Mouse (Mus musculus) leukemia stem cell, adult 10-12 weeks (primary cell): ENCODE results near the gene Mrpl38. TPM values are rescaled to one million over a fixed set of nuclear protein-coding genes. Genes with fewer than 3 reads are reported as not detected.

Experiments
- polyA plus RNA-seq: library from polyadenylated mRNA; stranded (reverse); fragments of >175 nt; gene quantifications from 2 replicates; pipeline ENCODE4 v1.2.3, GENCODE M21; 2012; ENCODE audit warnings: low replicate concordance

The Mrpl38 gene
- polyA plus RNA-seq, result 94.4 and 126 TPM in 2 replicates

GRCm38 (mm10) chr11:116138468-116139138 lies at the start of gene Mrpl38:
Gene Mrpl38 (minus strand): TSS chr11:116138868.

GRCm38 (mm10) chr11:116167884-116168439 lies 29.3 kb upstream of the Mrpl38 start, which contains the start of gene Fbf1:
Gene Fbf1 (minus strand): TSS chr11:116168166.

GRCm38 (mm10) chr11:116130488-116131205 lies 8.0 kb downstream of the Mrpl38 start, which contains the start of gene Trim65:
Gene Trim65 (minus strand): TSS chr11:116131128.

GRCm38 (mm10) chr11:116127156-116127980 lies 11.3 kb downstream of the Mrpl38 start, which contains the start of gene Trim47:
Gene Trim47 (minus strand): TSS chr11:116127210.

GRCm38 (mm10) chr11:116086258-116087193 lies 52.1 kb downstream of the Mrpl38 start, which contains the start of gene Wbp2:
Gene Wbp2 (minus strand): TSS chr11:116086995.

Other genes starting within 250 kb of the Mrpl38 start
- 7.9 and 16.4 TPM in 2 replicates for gene Smim5, start 238.9 kb downstream of the Mrpl38 start, polyA plus RNA-seq
- gene Smim6, start 226.9 kb downstream of the Mrpl38 start, polyA plus RNA-seq, result 0.56 and 1.1 TPM in 2 replicates
- 9.0 and 29.2 TPM in 2 replicates for gene Sap30bp, start 205.6 kb downstream of the Mrpl38 start, polyA plus RNA-seq
- gene Recql5, start 205.4 kb downstream of the Mrpl38 start, polyA plus RNA-seq, result 6.9 and 21.1 TPM in 2 replicates
- 0.16 and 0.41 TPM in 2 replicates for gene Itgb4, start 164.2 kb downstream of the Mrpl38 start, polyA plus RNA-seq
- 23.8 and 28.8 TPM in 2 replicates for gene Galk1, start 126.1 kb downstream of the Mrpl38 start, polyA plus RNA-seq
- 400 and 612 TPM in 2 replicates for gene H3f3b, start 110.9 kb downstream of the Mrpl38 start, polyA plus RNA-seq
- gene Unk, start 108.5 kb downstream of the Mrpl38 start, polyA plus RNA-seq, result 59.7 and 71.3 TPM in 2 replicates
- 404 and 502 TPM in 2 replicates for gene Unc13d, start 60.9 kb downstream of the Mrpl38 start, polyA plus RNA-seq
- 429 and 514 TPM in 2 replicates for gene Wbp2, start 51.9 kb downstream of the Mrpl38 start, polyA plus RNA-seq
- gene Trim47, start 11.7 kb downstream of the Mrpl38 start, polyA plus RNA-seq, result 9.7 and 13.5 TPM in 2 replicates
- 5.0 and 8.5 TPM in 2 replicates for gene Trim65, start 7.7 kb downstream of the Mrpl38 start, polyA plus RNA-seq
- gene Fbf1, start 29.3 kb upstream of the Mrpl38 start, polyA plus RNA-seq, result 18.5 and 21.7 TPM in 2 replicates
- gene Ten1, start 60.0 kb upstream of the Mrpl38 start, polyA plus RNA-seq, result 56.6 and 72.8 TPM in 2 replicates
- gene Acox1, start 60.2 kb upstream of the Mrpl38 start, polyA plus RNA-seq, result 1.3 and 1.8 TPM in 2 replicates
- 0.20 TPM in 2 replicates for gene Evpl, start 99.2 kb upstream of the Mrpl38 start, polyA plus RNA-seq
- 12.1 and 13.2 TPM in 2 replicates for gene Srp68, start 135.3 kb upstream of the Mrpl38 start, polyA plus RNA-seq
- 0.21 TPM in 1 of 2 replicates, not detected in the other for gene Galr2, start 142.1 kb upstream of the Mrpl38 start, polyA plus RNA-seq
- gene Exoc7, start 168.4 kb upstream of the Mrpl38 start, polyA plus RNA-seq, result 9.0 and 12.8 TPM in 2 replicates
- 0.59 TPM in 1 of 2 replicates, not detected in the other for gene Foxj1, start 196.5 kb upstream of the Mrpl38 start, polyA plus RNA-seq